In genomic region chr10:23394556-23395245, GRCm38 (mm10) we compare ENCODE assay signal across 11 mouse cellular contexts. TPM values are rescaled to one million over a fixed set of nuclear protein-coding genes. Genes with fewer than 3 reads are reported as not detected.
DNase-seq lines count a peak whose midpoint lies in the region; TF ChIP-seq lines count a peak whose summit lies in the region.
"Had no signal": no experiment of that assay in that cellular context is flagged by ENCODE, and none has a peak within 500 bp of the region (broad histone marks: within the 10 kb centered on the region; RNA-seq: fewer than 3 reads in every experiment).

No protein-coding gene starts in this region.

- H3K27ac ChIP-seq in gastrocnemius, adult 2 months: peak overlapping the region; percentile 62
- H3K27ac ChIP-seq: kidney, postnatal 0 days; macrophage; stomach, embryonic 15.5 days had no signal

- TF ChIP-seq POLR2A in lung, adult 2 months (IDR thresholded peaks at IDR 0.05; ENCODE audit: borderline replicate concordance, extremely low read depth, low read depth, low read length): no peak

- H3K4me1 ChIP-seq in lung, adult 2 months (ENCODE audit: control insufficient read depth, insufficient read depth, low read length): no peaks in the 10 kb centered on the region
- H3K4me1 ChIP-seq: stomach, embryonic 15.5 days had no signal

- TF ChIP-seq CTCF in gastrocnemius, adult 2 months (IDR thresholded peaks at IDR 0.05): no peak
- TF ChIP-seq CTCF in lung, adult 2 months (IDR thresholded peaks at IDR 0.05; ENCODE audit: insufficient read depth, low read length): no peak

- peak overlapping the region; percentile 63 for H3K4me3 ChIP-seq in gastrocnemius, adult 2 months
- no peak overlapping the region for H3K4me3 ChIP-seq in lung, adult 2 months (replicated peaks; ENCODE audit: extremely low read depth, low read depth, low read length)
- H3K4me3 ChIP-seq: stomach, embryonic 15.5 days had no signal

- peak; percentile 22 for DNase-seq in gastrocnemius, adult 2 months
- DNase-seq in gastrocnemius, postnatal 14 days: no peak
- DNase-seq in lung, postnatal 14 days: peak; percentile 4
- DNase-seq in lung, adult 2 months: no peak
- peak; percentile 44 to 55 for DNase-seq in heart, postnatal 10 days
- DNase-seq in testis, postnatal 14 days (ENCODE audit: low spot score): no peak
- DNase-seq in frontal cortex, postnatal 10 days (ENCODE audit: low spot score in 2 of 2): no peak
- DNase-seq: left cerebral cortex, postnatal 4 days had no signal

- intact Hi-C loops in gastrocnemius, adult 2 months (cut with DNase I): loop anchor here (1.0 to 5.0 kb wide), 2 partner anchors 40 to 157 kb away; no protein-coding TSS in a partner anchor
- intact Hi-C loops in gastrocnemius, postnatal 14 days (cut with DNase I; ENCODE audit: low total_unique reads): no loop called here
- intact Hi-C loops in heart, postnatal 10 days (cut with DNase I): loop anchor here (1.0 kb wide), 1 partner anchor 45 kb away; no protein-coding TSS in a partner anchor

- WGBS in lung, adult 2 months: 63% methylated on average over 11 of the region's 11 CpGs

RNA-seq across cellular contexts. Expression of gene Eya4, which starts 44.1 kb away (rescaled TPM):
- 10 to 100 TPM; 25.1 to 60.0 TPM for total RNA-seq in gastrocnemius, adult 2 months (2021)
- total RNA-seq in gastrocnemius, postnatal 14 days (2021): 10 to 100 TPM; 30.6 to 42.4 TPM
- 0.15 and 0.31 TPM in 2 replicates for polyA plus RNA-seq in lung, adult 2 months (2012; rRNA removed)
- total RNA-seq in heart, postnatal 10 days (2021): under 1 TPM; 0.26 to 0.32 TPM

Comparison
In these comparisons a context has a peak if more than half of its experiments do, and no peak if none do; other contexts are left out.
1. DNase-seq: peak in gastrocnemius, adult 2 months (single experiment), lung, postnatal 14 days (single experiment) and heart, postnatal 10 days (2 of 2); none in gastrocnemius, postnatal 14 days (single experiment), lung, adult 2 months (single experiment), testis, postnatal 14 days (single experiment) and frontal cortex, postnatal 10 days (0 of 2).
2. RNA of gene Eya4, which starts 44.1 kb away (total RNA-seq): 25.1 to 60.0 TPM in gastrocnemius, adult 2 months and 30.6 to 42.4 TPM in gastrocnemius, postnatal 14 days; 0.26 to 0.32 TPM in heart, postnatal 10 days; every median in the first group is over 10 times any median in the second.